Mouse (Mus musculus) gastrocnemius, postnatal 36 days (tissue): ENCODE results near the gene Add1. TPM values are rescaled to one million over a fixed set of nuclear protein-coding genes. Genes with fewer than 3 reads are reported as not detected.

ENCODE experiments used
- DNase-seq, 2 experiments: peaks; one replicate each; pipeline ENCODE4 v3.0.0; 2022
- intact Hi-C: fragments of 180-260 bp; cut with DNase I; formaldehyde crosslinking; loops from one replicate; pipeline ENCODE4 v1.15.1; 2025
- long read RNA-seq, 2 experiments: library from polyadenylated mRNA; stranded (forward); transcript quantifications; one replicate each; pipeline ENCODE4 v2.0.0; 2021
- total RNA-seq, 2 experiments: library from RNA; stranded (reverse); gene quantifications; 2 replicates each; pipeline ENCODE4 v1.2.3; 2021

Gene Add1
- 10 to 100 TPM; 58.7 to 67.4 TPM for total RNA-seq
- long read RNA-seq, experiment 1, partial matches to known transcripts: 1 of 16 reads
- long read RNA-seq, experiment 1, other reads (novel, unspliced or antisense): 12 of 16 reads
- long read RNA-seq, experiment 2, full-length matches to known transcripts: 3 of 25 reads
- long read RNA-seq, experiment 2, partial matches to known transcripts: 5 of 25 reads
- long read RNA-seq, experiment 2, other reads (novel, unspliced or antisense): 17 of 25 reads

DNA sequence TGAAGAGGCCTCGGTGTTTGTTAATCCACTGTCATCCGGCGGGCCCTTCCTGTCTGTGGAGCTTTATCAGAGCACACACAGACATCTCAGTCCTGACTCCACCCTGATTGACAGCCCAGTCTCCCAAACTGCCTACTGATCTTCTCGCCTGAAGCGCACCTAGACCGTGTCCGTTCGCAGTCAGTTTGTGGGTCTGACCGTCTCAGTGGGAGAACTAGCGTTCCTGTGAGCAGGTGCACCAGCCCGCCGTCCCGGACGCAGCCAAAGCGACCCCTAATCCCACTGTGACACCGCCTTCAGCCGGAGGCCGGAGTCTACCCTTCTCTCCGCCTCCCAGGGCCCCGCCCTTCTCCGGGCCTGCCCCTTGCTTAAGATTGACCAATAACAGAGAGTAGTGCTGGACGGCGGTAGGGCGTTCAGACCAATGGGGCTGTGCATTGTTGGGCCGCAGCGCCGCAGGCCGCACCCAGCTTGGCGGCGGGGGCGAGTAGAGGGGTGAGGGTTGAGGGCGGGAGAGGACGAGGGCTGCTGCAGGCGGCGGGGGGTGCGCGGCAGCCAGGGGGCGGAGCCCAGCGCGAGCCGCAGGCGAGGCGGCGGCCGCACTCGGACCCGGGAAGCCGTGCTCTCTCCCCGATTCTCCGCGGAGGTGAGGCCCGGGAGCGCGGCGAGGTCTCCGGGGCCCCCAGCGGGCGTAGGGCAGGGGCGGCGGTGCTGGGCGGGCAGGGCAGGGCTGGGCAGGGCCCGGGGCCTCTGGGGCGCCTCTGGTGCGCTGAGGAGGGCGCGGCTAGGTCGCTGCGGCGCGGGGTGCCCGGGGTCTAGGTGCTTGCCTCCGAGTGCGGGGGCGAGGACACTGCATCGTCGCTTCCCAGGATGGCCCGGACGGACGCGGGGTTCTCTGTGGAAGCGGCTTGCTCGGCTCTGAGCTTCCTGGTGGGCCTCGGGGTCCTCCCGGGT lies at the start of gene Add1:
Gene Add1, plus strand, starts transcription at position 397 of the 954 bp plus-strand sequence.
- intact Hi-C loops: loop anchor here (5.0 kb wide), 1 partner anchor 56 kb away; no protein-coding TSS in a partner anchor
- DNase-seq: peak; percentile 94 to 95

GRCm38 (mm10) chr5:34523958-34524485 lies 49.4 kb upstream of the Add1 start:
- intact Hi-C loops: loop anchor here (5.0 kb wide), 1 partner anchor 113 kb away; the partner anchor contains the start of gene Mfsd10
- DNase-seq: no peak

GRCm38 (mm10) chr5:34524511-34524910 lies 49.0 kb upstream of the Add1 start:
- intact Hi-C loops: loop anchor here (5.0 kb wide), 1 partner anchor 113 kb away; the partner anchor contains the start of gene Mfsd10
- DNase-seq: no peak

DNA sequence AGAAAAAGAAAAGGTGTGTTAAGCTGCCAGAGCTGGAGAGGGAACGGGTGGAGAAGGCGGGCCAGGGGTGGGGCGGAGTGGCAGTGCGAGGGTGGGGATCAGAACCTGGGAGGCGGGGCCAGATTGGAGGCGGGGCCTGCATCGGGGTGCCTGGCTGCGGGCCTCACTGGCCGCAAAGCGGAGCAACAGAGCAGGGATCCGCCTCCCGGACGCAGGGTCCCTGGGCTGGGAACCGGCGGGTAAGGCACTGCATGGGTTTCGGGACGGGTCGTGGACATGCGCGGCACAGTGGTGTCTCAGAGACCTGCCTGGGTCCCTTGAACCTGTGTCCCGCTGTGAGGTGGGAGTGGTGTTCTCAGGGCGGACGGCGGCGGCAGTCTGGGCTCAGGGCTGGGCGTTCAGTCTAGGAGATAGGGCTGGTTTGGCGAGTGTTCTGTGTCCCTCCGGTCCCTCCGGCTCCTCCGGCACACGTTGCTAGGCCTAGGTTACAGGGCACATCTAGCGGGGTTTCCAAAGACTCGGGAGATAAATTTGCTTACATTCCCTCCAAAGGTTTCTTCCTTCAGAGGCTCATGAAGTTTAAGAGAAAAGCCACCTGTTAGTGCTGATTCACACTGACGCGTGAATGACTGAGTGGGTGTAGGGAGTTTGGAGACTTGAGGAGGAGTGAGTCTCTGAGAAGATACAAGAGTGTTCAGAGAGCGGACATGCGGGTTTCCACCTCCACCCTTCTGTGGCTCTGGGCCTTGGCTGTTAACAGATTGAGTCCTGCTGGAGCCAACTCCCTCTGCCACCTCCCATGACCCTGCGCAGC lies 47.6 kb upstream of the Add1 start, which contains the start of gene Sh3bp2:
Gene Sh3bp2, plus strand, starts transcription at position 176 of the 814 bp plus-strand sequence.
- intact Hi-C loops: no loop called here
- peak; percentile 96 for DNase-seq

- intact Hi-C loops: no loop called here
- DNase-seq: no peak
Observed at GRCm38 (mm10) chr5:34526477-34526775, 47.0 kb upstream of the Add1 start.

- DNase-seq: no peak
- intact Hi-C loops: no loop called here
Observed at GRCm38 (mm10) chr5:34527352-34527751, 46.1 kb upstream of the Add1 start.

GRCm38 (mm10) chr5:34528724-34529123 lies 44.7 kb upstream of the Add1 start:
- intact Hi-C loops: no loop called here
- no peak for DNase-seq

GRCm38 (mm10) chr5:34530116-34530515 lies 43.3 kb upstream of the Add1 start:
- intact Hi-C loops: no loop called here
- no peak for DNase-seq

DNA sequence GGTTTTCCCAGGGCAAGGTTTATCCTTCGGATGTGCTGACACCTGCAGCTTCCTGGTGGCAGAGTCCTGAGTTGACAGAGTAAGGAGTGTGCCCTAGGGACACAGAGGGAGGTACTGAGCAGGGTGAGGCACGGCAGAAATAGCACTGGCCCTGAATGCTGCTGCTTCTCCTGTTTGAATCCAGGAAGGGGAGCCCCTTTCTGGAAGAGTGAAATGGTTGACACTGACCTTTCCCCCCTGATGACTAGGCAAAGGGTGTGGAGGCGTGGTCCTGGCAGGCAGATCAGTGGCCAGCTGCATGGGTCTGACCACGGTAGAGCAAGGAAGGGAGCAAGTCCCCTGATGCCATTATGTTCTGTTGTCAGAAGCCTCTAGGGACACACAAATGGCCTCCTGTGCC lies 42.8 kb upstream of the Add1 start:
- no peak for DNase-seq
- intact Hi-C loops: no loop called here

GRCm38 (mm10) chr5:34533066-34533465 lies 40.4 kb upstream of the Add1 start:
- DNase-seq: no peak
- intact Hi-C loops: no loop called here

GRCm38 (mm10) chr5:34533820-34534219 lies 39.6 kb upstream of the Add1 start:
- no peak for DNase-seq
- intact Hi-C loops: no loop called here

DNA sequence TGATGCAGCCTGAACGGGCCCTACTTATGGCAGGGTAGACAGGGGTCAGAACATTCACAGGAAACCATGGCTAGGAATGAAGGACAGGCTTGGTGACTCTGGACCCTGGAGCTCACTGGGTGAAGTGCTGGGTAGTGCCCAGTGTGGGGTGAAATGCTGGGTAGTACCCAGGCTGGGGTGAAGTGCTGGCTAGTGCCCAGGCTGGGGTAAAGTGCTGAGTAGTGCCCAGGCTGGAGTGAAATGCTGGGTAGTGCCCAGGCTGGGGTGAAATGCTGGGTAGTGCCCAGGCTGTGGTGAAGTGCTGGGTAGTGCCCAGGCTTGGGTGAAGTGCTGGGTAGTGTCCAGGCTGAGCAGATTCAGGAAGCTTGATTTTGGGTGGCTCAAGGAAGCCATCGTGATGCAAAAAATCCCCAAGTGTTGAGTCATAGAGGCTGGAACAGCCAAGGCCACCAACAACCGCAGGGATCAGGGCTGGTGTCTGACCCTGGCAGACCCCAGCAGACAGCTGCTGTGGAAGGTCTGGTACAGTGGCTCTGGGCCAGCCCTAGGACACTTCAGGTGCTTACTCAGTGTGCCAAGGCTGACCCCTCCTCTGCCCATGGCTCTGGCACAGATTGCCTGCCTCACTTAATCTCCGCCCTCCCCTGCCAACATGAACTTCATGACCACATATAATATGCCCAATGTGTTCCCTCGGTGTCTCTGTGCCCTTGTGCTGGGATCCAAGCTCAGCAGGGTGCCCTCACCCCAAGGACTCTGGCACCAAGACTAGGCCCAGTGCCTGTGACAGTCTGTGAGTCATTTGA lies 38.5 kb upstream of the Add1 start:
- intact Hi-C loops: no loop called here
- DNase-seq: no peak

DNA sequence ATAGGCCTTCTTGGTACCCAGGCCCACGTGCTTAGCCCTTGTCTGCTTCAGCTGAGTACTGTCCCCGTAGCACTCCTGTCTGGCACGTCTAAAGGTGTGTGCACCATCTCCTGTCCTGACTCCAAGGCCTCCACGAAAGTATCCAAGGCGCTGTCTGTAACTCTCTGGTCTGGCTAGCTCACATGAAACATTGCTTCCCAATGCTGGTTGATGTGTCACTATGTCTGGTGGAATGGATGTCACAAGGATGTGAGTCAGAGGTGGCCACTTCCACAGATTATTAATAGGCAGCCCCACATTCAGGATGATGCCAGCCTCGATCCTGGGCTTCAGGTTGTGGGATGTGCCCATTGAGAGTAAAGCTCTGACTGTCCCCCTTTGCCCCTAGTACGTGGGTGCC lies 37.6 kb upstream of the Add1 start:
- DNase-seq: no peak
- intact Hi-C loops: no loop called here

DNA sequence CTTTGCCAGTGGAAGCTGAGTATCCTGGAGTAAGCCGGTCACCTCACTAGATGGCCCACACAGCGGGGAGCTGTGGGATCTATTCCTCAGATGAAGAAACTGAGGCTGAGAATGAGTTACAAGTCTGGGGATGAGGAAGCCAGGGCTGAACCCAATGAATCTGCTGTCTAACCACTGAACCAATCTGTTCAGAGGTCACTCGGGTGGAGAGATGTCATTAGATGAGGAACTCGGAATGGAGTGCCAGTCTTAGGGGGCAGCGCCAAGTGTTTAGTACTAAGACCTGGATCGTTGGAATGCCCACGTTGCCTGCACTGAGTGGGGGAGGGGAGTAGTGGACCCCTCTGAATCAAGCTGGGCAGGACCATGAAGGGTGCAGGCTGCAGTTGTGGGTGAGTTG lies 35.4 kb upstream of the Add1 start:
- intact Hi-C loops: no loop called here
- DNase-seq: no peak

GRCm38 (mm10) chr5:34538527-34538926 lies 34.9 kb upstream of the Add1 start:
- DNase-seq: no peak
- intact Hi-C loops: no loop called here

DNA sequence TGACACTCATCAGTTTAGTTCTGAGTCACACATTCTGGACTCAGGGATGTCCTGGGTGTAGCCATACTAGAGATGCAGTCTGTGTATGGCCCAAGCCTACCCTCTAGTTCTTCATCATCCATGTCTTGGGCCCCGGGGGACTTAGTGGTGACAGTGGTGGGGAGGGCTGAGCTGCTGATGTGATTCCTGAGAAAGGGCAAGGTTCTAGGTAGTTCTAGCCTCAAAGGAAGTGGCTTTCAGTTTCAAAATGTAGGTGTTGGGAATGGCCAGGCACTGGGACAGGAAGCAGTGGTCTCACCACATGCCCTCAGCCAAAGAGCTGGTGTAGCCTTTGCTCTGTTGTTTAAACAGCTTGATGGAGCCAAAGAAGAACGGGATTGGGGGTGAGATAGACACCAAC lies 34.3 kb upstream of the Add1 start:
- no peak for DNase-seq
- intact Hi-C loops: no loop called here

DNA sequence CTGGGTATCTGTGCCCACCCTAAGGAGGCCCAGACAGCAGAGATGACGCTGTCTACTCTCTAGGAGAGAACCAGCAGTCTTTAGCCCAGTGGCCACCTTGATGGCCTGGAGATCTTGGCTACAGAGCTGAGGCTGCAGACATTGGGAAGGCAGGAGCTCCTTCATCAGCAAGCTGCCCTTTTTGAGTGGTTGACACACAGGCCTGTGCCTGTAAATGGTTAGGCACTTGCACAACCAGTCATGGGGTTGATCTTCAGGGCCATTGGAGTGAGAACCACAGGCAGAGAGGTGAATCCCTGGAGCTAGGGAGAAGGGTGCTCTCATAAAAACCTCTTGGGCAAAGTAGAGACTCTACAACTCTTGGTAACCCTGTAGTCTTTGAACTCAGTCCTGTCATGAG lies 31.3 kb upstream of the Add1 start:
- DNase-seq: no peak
- intact Hi-C loops: loop anchor here (5.0 kb wide), 1 partner anchor 330 kb away; no protein-coding TSS in a partner anchor

GRCm38 (mm10) chr5:34543114-34543513 lies 30.4 kb upstream of the Add1 start:
- intact Hi-C loops: loop anchor here (5.0 kb wide), 1 partner anchor 331 kb away; no protein-coding TSS in a partner anchor
- no peak for DNase-seq

GRCm38 (mm10) chr5:34547410-34547809 lies 26.1 kb upstream of the Add1 start:
- intact Hi-C loops: loop anchor here (5.0 kb wide), 1 partner anchor 90 kb away; the partner anchor contains the start of gene Mfsd10
- DNase-seq: no peak

DNA sequence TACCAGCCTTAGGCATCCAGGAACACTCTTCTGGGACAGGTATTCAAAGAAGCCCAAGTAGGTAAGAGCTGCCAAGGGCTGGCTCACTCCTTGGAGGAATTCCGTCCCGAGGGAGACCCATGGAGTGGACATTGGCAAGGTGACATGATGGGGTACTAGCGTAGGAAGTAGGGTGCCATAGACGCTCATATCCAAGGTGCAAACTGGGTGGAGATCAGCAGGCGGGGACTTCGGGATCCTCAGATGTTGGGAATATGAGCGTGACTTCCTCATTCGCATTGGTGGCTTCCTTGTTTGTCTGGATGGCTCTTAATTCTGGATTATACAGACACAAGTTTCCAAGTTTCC lies 24.4 kb upstream of the Add1 start:
- DNase-seq: no peak
- intact Hi-C loops: loop anchor here (5.0 kb wide), 1 partner anchor 88 kb away; the partner anchor contains the start of gene Mfsd10
